Mouse (Mus musculus): ENCODE measurements around the gene Card9.

Card9 gene

GRCm38 (mm10) chr2:26325386-26326181 lies 35.1 kb downstream of the Card9 start:
- no peak for DNase-seq (ENCODE audit: low spot score in 2 of 2)

GRCm38 (mm10) chr2:26324917-26325316 lies 35.8 kb downstream of the Card9 start:
- DNase-seq (ENCODE audit: low spot score in 2 of 2), result no peak

- no peak for DNase-seq (ENCODE audit: low spot score in 2 of 2)
These were observed 37.0 kb downstream of the Card9 start for GRCm38 (mm10) chr2:26323589-26324325.

- no peak for DNase-seq (ENCODE audit: low spot score in 2 of 2)
These were observed 40.2 kb downstream of the Card9 start for GRCm38 (mm10) chr2:26320245-26321185.

GRCm38 (mm10) chr2:26319519-26320244 lies 41.0 kb downstream of the Card9 start:
- DNase-seq (ENCODE audit: low spot score in 2 of 2), result no peak

- DNase-seq (ENCODE audit: low spot score in 2 of 2), result no peak
These were observed 41.6 kb downstream of the Card9 start for GRCm38 (mm10) chr2:26319109-26319508.

- DNase-seq (ENCODE audit: low spot score in 2 of 2), result no peak
These were observed 42.6 kb downstream of the Card9 start for GRCm38 (mm10) chr2:26317991-26318672.

- no peak for DNase-seq (ENCODE audit: low spot score in 2 of 2)
These were observed 43.3 kb downstream of the Card9 start for GRCm38 (mm10) chr2:26317371-26317770.

GRCm38 (mm10) chr2:26316576-26317246 lies 44.0 kb downstream of the Card9 start:
- DNase-seq (ENCODE audit: low spot score in 2 of 2), result no peak

- no peak for DNase-seq (ENCODE audit: low spot score in 2 of 2)
These were observed 44.8 kb downstream of the Card9 start for GRCm38 (mm10) chr2:26315925-26316311.

GRCm38 (mm10) chr2:26315072-26315924 lies 45.4 kb downstream of the Card9 start, which contains the start of gene Gpsm1:
TSS of gene Gpsm1 (plus strand) at chr2:26315515.
- peak; percentile 86 to 88 for DNase-seq (ENCODE audit: low spot score in 2 of 2)

- peak; percentile 70 to 83 for DNase-seq (ENCODE audit: low spot score in 2 of 2)
These were observed 46.2 kb downstream of the Card9 start for GRCm38 (mm10) chr2:26314281-26315071.

GRCm38 (mm10) chr2:26313394-26313793 lies 47.3 kb downstream of the Card9 start:
- no peak for DNase-seq (ENCODE audit: low spot score in 2 of 2)

GRCm38 (mm10) chr2:26312812-26313211 lies 47.9 kb downstream of the Card9 start:
- DNase-seq (ENCODE audit: low spot score in 2 of 2), result no peak

GRCm38 (mm10) chr2:26311936-26312335 lies 48.8 kb downstream of the Card9 start:
- no peak for DNase-seq (ENCODE audit: low spot score in 2 of 2)

- no peak for DNase-seq (ENCODE audit: low spot score in 2 of 2)
These were observed 51.0 kb downstream of the Card9 start for GRCm38 (mm10) chr2:26309739-26310138.

- DNase-seq (ENCODE audit: low spot score in 2 of 2), result no peak
These were observed 54.0 kb downstream of the Card9 start for GRCm38 (mm10) chr2:26306702-26307101.

- DNase-seq (ENCODE audit: low spot score in 2 of 2), result no peak
These were observed 55.2 kb downstream of the Card9 start for GRCm38 (mm10) chr2:26305555-26305954.
